Mouse (Mus musculus): ENCODE results near the gene Baz1a. TPM values are rescaled to one million over a fixed set of nuclear protein-coding genes. Genes with fewer than 3 reads are reported as not detected.
A peak's percentile ranks its signal among the peaks of the same experiment; 100 is the strongest.

Baz1a gene
- polyA plus RNA-seq, 1 experiment from 2014 or later: 32.3 TPM

DNA sequence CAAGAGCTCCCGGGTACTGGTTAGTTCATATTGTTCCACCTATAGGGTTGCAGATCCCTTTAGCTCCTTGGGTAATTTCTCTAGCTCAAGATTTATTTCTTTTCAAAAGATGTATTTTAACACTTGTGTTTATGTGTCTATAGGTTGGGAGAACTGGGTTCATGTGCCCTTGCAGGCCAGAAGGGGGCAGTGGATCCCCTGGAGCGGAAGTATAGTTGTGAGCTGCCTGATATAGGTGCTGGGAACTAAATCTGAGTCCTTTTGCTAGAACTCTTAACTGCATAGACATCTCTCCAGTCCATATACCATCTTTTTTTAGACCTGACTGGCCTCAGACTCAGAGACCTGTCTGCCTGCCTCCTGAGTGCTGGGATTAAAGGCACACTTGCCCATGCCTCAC lies 123.7 kb downstream of the Baz1a start:
- Histone ChIP-seq H3K4me2 (no peak overlapping the region), H3K9ac (no peak overlapping the region), H3K4me3 (replicated peaks) (no peak overlapping the region), H3K4me1 (replicated peaks) (no peaks in the 10 kb centered on the region), H3K9me3 (replicated peaks) (no peaks in the 10 kb centered on the region), H3K27me3 (no peaks in the 10 kb centered on the region), H3K36me3 (peaks cover 29% of the 10 kb centered on the region), H3K27ac (no peak overlapping the region)
- ATAC-seq (ENCODE audit: low read depth): no peak
- WGBS (ENCODE audit: insufficient replicate concordance): 87% methylated on average over 2 of the region's 2 CpGs
- DNase-seq: no peak

DNA sequence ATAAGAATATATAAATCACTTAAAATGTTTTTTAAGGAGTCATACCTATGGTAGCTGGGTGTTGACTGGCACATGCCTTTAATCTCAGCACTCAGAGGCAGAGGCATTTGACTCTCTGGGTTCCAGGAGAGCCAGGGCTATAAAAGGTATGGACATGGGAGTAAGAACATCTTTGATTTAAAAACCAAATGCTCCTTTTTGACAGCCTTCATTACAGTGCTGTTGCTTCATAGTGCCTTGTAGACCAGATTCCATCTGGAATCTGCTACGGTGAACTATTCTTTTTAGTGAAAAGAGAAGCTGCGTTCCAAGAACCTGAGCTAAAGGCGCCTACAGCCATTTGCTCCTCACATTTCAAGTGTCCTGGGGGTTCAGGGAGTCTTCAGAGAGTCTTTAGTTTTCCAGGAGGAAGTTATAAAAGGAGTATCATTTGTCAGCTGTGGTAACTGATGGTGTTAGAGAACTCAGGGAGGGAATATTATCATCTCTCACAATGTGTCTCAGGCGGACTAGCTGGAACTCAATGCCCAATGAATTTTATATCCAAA lies 126.5 kb downstream of the Baz1a start:
- Histone ChIP-seq H3K4me3 (replicated peaks) (no peak overlapping the region), H3K36me3 (peaks cover 16% of the 10 kb centered on the region), H3K9me3 (replicated peaks) (no peaks in the 10 kb centered on the region), H3K4me2 (no peak overlapping the region), H3K27ac (no peak overlapping the region), H3K27me3 (no peaks in the 10 kb centered on the region), H3K4me1 (replicated peaks) (no peaks in the 10 kb centered on the region), H3K9ac (no peak overlapping the region)
- 75% methylated on average over 4 of the region's 4 CpGs for WGBS (ENCODE audit: insufficient replicate concordance)
- DNase-seq (no peak), ATAC-seq (ENCODE audit: low read depth) (no peak)

DNA sequence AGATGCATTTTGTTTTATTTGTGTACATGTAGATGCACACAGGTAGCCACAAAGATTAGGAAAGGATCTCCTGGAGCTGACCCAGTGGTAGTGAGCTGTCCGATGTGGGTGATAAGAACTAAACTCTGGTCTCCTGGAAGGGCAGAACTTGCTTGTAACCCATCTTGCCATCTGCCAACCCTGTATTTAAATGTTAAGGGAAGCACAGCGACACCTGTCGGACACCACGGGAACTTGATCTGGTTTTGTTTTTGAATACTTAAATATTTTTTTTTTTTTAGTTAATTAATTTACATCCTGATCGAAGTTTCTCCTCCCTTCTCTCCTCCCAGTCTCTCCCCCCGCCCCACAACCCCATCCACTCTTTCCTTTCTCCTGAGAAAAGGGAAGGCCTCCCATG lies 134.5 kb downstream of the Baz1a start:
- no peaks in the 10 kb centered on the region for H3K9me3 ChIP-seq (replicated peaks)
- no peaks in the 10 kb centered on the region for H3K36me3 ChIP-seq
- peak; percentile 37 for DNase-seq
- no peak overlapping the region for H3K4me3 ChIP-seq (replicated peaks)
- no peaks in the 10 kb centered on the region for H3K27me3 ChIP-seq
- no peak overlapping the region for H3K27ac ChIP-seq
- H3K9ac ChIP-seq: no peak overlapping the region
- ATAC-seq (ENCODE audit: low read depth): no peak
- 5% methylated on average over 6 of the region's 6 CpGs for WGBS (ENCODE audit: insufficient replicate concordance)
- H3K4me1 ChIP-seq (replicated peaks): no peaks in the 10 kb centered on the region
- H3K4me2 ChIP-seq: no peak overlapping the region

DNA sequence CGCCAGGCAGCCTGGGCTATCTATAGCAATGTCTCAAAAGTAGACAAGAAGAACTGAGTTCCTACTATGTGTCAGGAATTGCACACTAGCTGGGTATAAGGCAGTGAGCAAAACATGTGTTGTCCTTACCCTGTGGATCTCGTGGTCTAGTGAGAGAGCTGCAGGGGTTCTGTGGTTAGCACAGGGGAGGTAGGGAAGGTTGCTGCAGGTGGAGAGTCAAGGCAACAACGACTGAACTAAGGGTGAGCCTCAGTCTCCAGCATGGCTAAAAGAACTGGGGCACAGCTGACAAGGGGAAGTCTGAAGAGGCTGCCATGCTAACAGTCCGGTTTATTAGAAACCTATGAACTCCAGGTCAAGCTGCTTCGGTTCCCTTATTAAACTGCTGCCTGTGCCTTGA lies 134.9 kb downstream of the Baz1a start:
- WGBS (ENCODE audit: insufficient replicate concordance): 54% methylated on average over 5 of the region's 5 CpGs

DNA sequence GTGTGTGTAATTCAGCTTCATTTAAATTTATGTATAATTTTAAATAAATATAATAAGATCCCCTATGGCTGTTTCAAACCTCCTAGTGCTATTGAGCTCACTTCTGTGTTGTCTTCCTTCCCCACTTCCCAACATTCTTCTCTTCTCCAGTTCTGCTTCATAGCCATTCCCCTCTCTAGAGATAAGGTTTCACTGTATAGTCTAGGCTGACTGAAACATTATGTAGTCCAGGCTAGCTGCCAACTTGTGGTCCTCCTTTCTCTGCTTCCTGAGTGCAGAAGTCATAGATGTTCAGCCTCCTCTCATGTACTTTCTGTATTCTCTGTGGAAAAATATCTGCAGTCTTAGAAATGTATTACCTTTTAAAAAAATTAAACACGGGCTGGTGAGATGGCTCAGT lies 136.3 kb downstream of the Baz1a start:
- DNase-seq: no peak
- 50% methylated on average over 1 of the region's 1 CpGs for WGBS (ENCODE audit: insufficient replicate concordance)

More for the DNA sequence above, 134.9 kb downstream of the Baz1a start:
- Histone ChIP-seq H3K27me3 (no peaks in the 10 kb centered on the region), H3K4me1 (replicated peaks) (no peaks in the 10 kb centered on the region), H3K36me3 (no peaks in the 10 kb centered on the region), H3K27ac (no peak overlapping the region), H3K9ac (no peak overlapping the region), H3K4me3 (replicated peaks) (no peak overlapping the region), H3K4me2 (no peak overlapping the region), H3K9me3 (replicated peaks) (no peaks in the 10 kb centered on the region)
- no peak for DNase-seq
- ATAC-seq (ENCODE audit: low read depth): no peak

DNA sequence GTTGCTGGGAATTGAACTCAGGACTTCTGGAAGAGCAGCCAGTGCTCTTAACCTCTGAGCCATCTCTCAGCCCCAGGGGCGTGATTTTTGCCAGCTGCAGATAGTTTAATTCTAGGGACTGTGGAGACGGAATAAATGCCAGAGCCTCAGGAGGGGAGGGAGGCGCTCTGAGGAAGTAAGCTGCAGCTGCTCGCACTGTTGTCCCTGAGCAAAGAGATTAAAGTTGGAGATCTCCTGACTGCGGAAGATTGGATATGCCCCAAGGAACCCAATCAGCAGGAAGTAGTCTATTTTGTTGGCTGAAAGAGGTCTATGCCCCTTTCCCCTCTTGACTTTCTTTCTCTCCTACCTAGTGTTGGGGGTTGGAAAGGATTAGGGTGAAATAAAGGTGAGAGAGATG lies 137.3 kb downstream of the Baz1a start:
- H3K4me1 ChIP-seq (replicated peaks): no peaks in the 10 kb centered on the region
- H3K36me3 ChIP-seq: no peaks in the 10 kb centered on the region
- H3K9me3 ChIP-seq (replicated peaks): no peaks in the 10 kb centered on the region
- no peak overlapping the region for H3K4me3 ChIP-seq (replicated peaks)
- H3K27me3 ChIP-seq: no peaks in the 10 kb centered on the region
- 29% methylated on average over 5 of the region's 5 CpGs for WGBS (ENCODE audit: insufficient replicate concordance)
- H3K9ac ChIP-seq: no peak overlapping the region
- DNase-seq: no peak
- H3K27ac ChIP-seq: no peak overlapping the region
- no peak overlapping the region for H3K4me2 ChIP-seq
- ATAC-seq (ENCODE audit: low read depth): no peak

More for the DNA sequence above, 136.3 kb downstream of the Baz1a start:
- Histone ChIP-seq H3K4me1 (replicated peaks) (no peaks in the 10 kb centered on the region), H3K27me3 (no peaks in the 10 kb centered on the region), H3K36me3 (no peaks in the 10 kb centered on the region), H3K9me3 (replicated peaks) (no peaks in the 10 kb centered on the region), H3K4me2 (no peak overlapping the region), H3K9ac (no peak overlapping the region), H3K27ac (no peak overlapping the region), H3K4me3 (replicated peaks) (no peak overlapping the region)
- no peak for ATAC-seq (ENCODE audit: low read depth)

DNA sequence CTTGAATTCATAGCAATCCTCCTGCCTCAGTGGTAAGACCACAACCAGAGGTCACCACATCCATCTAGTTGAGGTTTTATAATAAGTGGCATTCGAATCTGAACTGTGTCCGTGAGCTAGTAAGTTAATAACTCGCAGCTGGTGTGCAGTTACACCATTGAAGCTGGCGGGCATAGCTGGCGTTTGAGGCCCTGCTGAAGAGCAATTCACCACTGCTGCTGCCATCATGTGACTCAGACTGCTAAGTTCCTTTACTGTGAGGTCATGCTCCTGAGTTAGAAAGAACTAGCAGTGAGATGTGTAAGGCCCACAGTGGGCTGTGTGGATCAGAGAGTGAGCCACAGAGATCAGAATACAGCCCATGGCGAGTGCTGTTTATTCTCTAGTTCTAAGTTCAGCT lies 139.4 kb downstream of the Baz1a start:
- Histone ChIP-seq H3K27ac (no peak overlapping the region), H3K9ac (no peak overlapping the region), H3K4me3 (replicated peaks) (no peak overlapping the region), H3K9me3 (replicated peaks) (no peaks in the 10 kb centered on the region), H3K4me2 (no peak overlapping the region), H3K4me1 (replicated peaks) (no peaks in the 10 kb centered on the region), H3K36me3 (no peaks in the 10 kb centered on the region), H3K27me3 (no peaks in the 10 kb centered on the region)
- ATAC-seq (ENCODE audit: low read depth): no peak
- DNase-seq: no peak
- WGBS (ENCODE audit: insufficient replicate concordance): 66% methylated on average over 6 of the region's 6 CpGs

DNA sequence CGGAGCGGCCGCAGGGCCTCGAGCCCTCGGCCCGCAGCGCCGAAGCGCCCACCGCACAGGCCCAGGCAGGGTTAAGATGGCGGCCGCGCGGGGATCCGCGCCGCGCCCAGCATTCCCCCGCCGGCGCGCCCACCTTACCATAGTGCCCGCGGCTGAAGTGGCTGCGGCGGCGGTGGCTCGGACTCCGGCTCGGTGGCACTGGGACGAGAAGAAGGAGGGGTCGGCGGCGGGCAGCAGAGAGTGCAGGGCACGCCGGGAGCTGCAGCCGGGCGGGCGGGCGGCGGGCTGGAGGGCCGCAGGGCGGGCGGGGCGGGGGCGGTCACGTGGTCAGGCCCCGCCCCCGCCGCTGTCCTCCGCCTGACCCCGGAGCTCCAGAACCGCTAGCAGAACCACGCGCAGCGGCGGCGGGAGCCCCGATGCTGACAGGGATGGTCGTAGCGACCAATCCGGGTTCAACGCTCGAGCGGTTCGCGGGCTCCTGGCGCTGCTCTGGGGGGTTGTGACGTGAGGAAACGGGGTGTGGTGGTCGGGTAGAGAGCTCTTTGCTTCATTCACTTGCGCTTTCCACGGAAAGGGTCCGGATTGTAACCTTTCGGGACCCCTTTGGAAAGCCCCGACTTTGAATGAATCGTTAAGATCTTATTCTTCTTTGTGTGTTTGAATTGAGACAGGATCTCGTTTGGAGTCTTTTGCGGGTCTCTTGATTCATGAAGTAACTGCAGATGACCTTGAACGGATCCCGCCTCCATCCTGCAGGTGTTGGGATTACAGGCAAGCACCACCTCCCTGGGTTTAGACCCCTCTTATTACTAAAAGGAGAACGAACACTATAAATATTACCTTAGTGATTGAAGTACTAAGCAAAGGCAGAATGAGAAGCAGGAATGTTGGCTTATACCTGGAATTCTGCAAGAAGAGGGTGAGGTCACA lies 151.3 kb downstream of the Baz1a start, which contains the start of gene Cfl2:
Gene Cfl2 (minus strand): TSS at position 272 of the 930 bp plus-strand sequence.
- Histone ChIP-seq H3K4me3 (replicated peaks) (peak within 1 kb of the TSS; percentile 99), H3K9me3 (replicated peaks) (no peaks in the 10 kb centered on the region), H3K27me3 (no peaks in the 10 kb centered on the region), H3K36me3 (peaks cover 14% of the 10 kb centered on the region), H3K9ac (peak within 1 kb of the TSS; percentile 99), H3K4me1 (replicated peaks) (peaks cover 17% of the 10 kb centered on the region), H3K27ac (peak within 1 kb of the TSS; percentile 95), H3K4me2 (peak within 1 kb of the TSS; percentile 85)
- 1% methylated on average over 60 of the region's 82 CpGs for WGBS (ENCODE audit: insufficient replicate concordance)
- DNase-seq (peak; percentile 72), ATAC-seq (ENCODE audit: low read depth) (peak; percentile 91)

DNA sequence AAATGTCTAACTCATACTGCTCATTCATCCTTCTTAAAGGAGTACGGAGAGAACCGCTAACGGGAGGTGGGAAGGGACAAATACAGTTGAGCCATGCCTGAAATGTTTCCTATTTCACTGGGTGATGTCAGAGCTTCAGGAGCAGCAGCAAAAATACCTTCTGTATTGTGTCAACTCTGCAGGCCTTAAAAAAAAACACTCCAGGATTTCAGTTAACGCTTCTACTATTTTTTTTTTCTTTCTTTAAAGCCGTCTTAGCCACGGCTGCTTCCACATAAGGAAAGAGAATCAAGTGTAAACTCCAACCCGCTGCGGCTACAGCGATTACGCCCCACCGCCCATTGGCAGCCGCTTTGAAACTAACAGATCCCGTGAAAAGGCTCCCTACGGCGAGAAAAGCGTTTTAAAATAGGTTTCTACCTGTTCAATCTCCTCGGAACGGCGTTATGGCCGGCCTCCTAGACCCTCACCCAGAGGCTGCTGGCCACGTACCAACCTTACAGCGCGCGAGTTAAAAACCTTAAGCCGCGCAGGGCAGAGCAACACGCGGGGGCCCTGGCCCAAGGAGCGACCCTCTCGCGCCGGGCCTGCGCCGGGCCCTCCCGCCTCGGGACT lies 152.1 kb downstream of the Baz1a start:
- peak overlapping the region; percentile 95 for H3K27ac ChIP-seq
- peak overlapping the region; percentile 85 for H3K4me2 ChIP-seq
- WGBS (ENCODE audit: insufficient replicate concordance): under 1% methylated on average over 36 of the region's 36 CpGs
- H3K36me3 ChIP-seq: peaks cover 21% of the 10 kb centered on the region
- H3K4me1 ChIP-seq (replicated peaks): peaks cover 17% of the 10 kb centered on the region
- ATAC-seq (ENCODE audit: low read depth): peak; percentile 45
- DNase-seq: peak; percentile 40
- peak overlapping the region; percentile 99 for H3K9ac ChIP-seq
- H3K27me3 ChIP-seq: no peaks in the 10 kb centered on the region
- peak overlapping the region; percentile 99 for H3K4me3 ChIP-seq (replicated peaks)
- no peaks in the 10 kb centered on the region for H3K9me3 ChIP-seq (replicated peaks)

DNA sequence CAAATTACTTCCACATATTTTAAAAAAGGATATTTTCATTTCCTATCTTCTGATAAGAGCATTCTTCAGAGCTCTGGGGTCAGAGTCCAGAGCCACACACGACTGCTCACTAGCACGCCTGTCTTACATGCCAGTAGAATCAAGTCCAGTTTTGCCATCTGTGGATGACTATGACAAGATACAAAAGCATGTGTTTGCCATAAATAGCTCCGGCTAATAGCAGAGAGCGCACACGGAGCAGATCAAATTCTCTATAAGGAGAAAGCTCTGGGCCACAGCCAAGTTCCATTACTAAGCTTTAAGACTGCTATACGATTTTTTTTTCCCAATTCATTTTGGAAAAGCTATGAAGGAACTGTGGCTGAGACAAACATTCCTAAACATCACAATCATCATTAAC lies 154.6 kb downstream of the Baz1a start:
- Histone ChIP-seq H3K4me2 (no peak overlapping the region), H3K9ac (no peak overlapping the region), H3K4me3 (replicated peaks) (no peak overlapping the region), H3K27ac (no peak overlapping the region), H3K9me3 (replicated peaks) (no peaks in the 10 kb centered on the region), H3K27me3 (no peaks in the 10 kb centered on the region), H3K36me3 (peaks cover 30% of the 10 kb centered on the region), H3K4me1 (replicated peaks) (peaks cover 17% of the 10 kb centered on the region)
- ATAC-seq (ENCODE audit: low read depth) (no peak), DNase-seq (no peak)
- 76% methylated on average over 6 of the region's 6 CpGs for WGBS (ENCODE audit: insufficient replicate concordance)

DNA sequence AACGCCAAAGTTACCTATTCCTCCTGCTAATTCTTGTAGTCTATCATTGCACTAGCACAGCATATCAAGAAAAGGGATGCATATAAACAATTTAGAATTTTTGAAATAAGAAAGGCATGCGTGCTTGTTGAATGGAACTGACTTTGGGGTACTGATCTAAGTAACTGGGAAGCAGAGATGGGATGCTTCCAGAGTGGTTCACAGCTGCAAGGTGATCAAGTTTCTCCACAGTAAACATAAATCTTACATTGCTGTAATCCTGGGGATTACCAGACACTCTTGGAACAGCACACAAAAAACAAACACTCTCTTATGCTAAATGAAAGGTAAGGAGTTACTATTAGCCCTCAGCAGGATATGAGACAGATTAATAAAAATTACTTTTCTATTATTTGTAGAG lies 163.6 kb downstream of the Baz1a start:
- WGBS (ENCODE audit: insufficient replicate concordance): 75% methylated on average over 2 of the region's 2 CpGs
- Histone ChIP-seq H3K27ac (no peak overlapping the region), H3K27me3 (no peaks in the 10 kb centered on the region), H3K4me2 (no peak overlapping the region), H3K36me3 (0 out of 2 replicates have a peak, but pooled peaks cover 5% of the 10 kb centered on the region), H3K4me3 (replicated peaks) (no peak overlapping the region), H3K9me3 (replicated peaks) (no peaks in the 10 kb centered on the region), H3K9ac (no peak overlapping the region), H3K4me1 (replicated peaks) (no peaks in the 10 kb centered on the region)
- DNase-seq: no peak
- no peak for ATAC-seq (ENCODE audit: low read depth)

Measured in liver, embryonic 13.5 days (tissue).